Mouse (Mus musculus) limb, embryonic 10.5 days (tissue): ENCODE measurements around the gene Ncr1. TPM values are rescaled to one million over a fixed set of nuclear protein-coding genes. Genes with fewer than 3 reads are reported as not detected.
"Not testable (repeated sequence)": the region's sequence is repeated elsewhere in the genome, so short reads cannot be mapped to it uniquely, and the experiment has no call there.

Source experiments
- DNase-seq: peaks from one replicate; pipeline ENCODE4 v3.0.0-alpha.2; 2017; ENCODE audit warnings: low spot score
- H3K27ac ChIP-seq: fragments of 300-500 bp; sonication (generic); 2 replicates; pipeline ENCODE4 v1.5.1; 2016; ENCODE audit warnings: mild to moderate bottlenecking
- H3K27me3 ChIP-seq: fragments of 300-500 bp; sonication (generic); 2 replicates; pipeline ENCODE4 v1.6.1; 2016; ENCODE audit warnings: low read depth, mild to moderate bottlenecking; ENCODE audit not compliant: poor library complexity, severe bottlenecking
- H3K36me3 ChIP-seq: fragments of 300-500 bp; sonication (generic); 2 replicates; pipeline ENCODE4 v1.6.1; 2016; ENCODE audit warnings: mild to moderate bottlenecking, moderate library complexity
- H3K4me1 ChIP-seq: fragments of 300-500 bp; sonication (generic); 2 replicates; pipeline ENCODE4 v1.6.1; 2016
- H3K4me3 ChIP-seq: fragments of 300-500 bp; sonication (generic); 2 replicates; pipeline ENCODE4 v1.5.1; 2016; ENCODE audit warnings: mild to moderate bottlenecking, moderate library complexity
- H3K9me3 ChIP-seq: fragments of 300-500 bp; sonication (generic); replicated peaks from 2 replicates; pipeline ENCODE4 v1.6.1; 2016; ENCODE audit warnings: mild to moderate bottlenecking
- WGBS: fragments of 180-500 bp; shearing (Covaris S2); methylation state at CpG from one replicate; pipeline ENCODE4 v1.1.7; 2016; 5-methylcytosine and 5-hydroxymethylcytosine counted together
- microRNA-seq: library from miRNA; unstranded; fragments of <30 nt; microRNA quantifications from one replicate; pipeline ENCODE4, GENCODE M21; 2017
- polyA plus RNA-seq: library from polyadenylated mRNA; unstranded; fragments of >200 nt; fragmentation: Nextera tagmentation; extraction: Ambion mirVana; gene quantifications from 2 replicates; pipeline ENCODE4 v1.2.1, GENCODE M21; 2016

The Ncr1 gene
- polyA plus RNA-seq, result not detected in 2 replicates

DNA sequence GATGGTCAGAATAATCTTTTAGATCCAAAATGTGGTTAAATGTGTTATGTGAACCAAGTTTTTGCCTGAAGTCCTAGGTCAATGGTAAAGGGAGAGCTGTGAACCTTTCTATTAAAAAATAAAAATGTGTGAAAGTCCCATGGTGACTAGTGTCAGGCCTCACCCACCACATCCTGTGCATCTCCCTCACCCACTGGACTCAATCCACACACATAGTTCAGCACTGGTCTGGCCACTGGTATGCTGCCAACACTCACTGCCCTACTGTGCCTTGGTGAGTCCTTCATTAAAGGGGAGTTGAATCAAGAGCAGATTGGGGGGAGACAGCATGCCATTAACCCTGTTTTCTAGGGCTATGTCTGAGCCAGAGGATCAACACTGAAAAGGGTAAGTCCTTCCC lies at the start of gene Ncr1:
Ncr1 (plus strand) TSS at position 216 of the 400 bp plus-strand sequence.
- H3K4me3 ChIP-seq, result no peak within 1 kb of the TSS
- H3K4me1 ChIP-seq, result no peaks in the 10 kb centered on the region
- no peaks in the 10 kb centered on the region for H3K27me3 ChIP-seq
- DNase-seq, result no peak
- no peaks in the 10 kb centered on the region for H3K36me3 ChIP-seq
- H3K9me3 ChIP-seq, result no peaks in the 10 kb centered on the region
- H3K27ac ChIP-seq, result no peak within 1 kb of the TSS

DNA sequence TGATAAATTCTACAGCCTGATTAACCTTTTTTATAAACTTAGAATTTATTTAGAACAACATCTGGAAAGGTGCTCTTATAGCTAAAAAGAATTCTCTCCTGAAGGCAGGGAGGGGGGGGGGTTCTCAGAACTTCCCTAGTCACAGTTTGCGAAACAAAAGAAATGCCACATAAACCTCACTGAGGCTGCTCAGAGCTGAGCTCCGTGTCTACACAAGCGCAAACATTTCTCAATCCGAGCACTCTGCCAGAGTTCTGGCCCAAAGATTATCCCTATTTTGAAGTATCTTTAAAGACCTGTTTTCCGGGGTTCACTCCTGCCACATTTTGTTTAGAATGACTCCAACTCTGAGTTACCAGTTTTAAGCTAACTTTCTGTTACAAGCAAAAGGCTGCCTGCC lies 44.9 kb upstream of the Ncr1 start:
- H3K4me1 ChIP-seq, result no peaks in the 10 kb centered on the region
- H3K27me3 ChIP-seq, result no peaks in the 10 kb centered on the region
- no peaks in the 10 kb centered on the region for H3K36me3 ChIP-seq
- WGBS, result 86% methylated on average over 5 of the region's 5 CpGs
- no peak for DNase-seq
- H3K9me3 ChIP-seq, result no peaks in the 10 kb centered on the region
- H3K4me3 ChIP-seq, result no peak overlapping the region
- H3K27ac ChIP-seq, result no peak overlapping the region

DNA sequence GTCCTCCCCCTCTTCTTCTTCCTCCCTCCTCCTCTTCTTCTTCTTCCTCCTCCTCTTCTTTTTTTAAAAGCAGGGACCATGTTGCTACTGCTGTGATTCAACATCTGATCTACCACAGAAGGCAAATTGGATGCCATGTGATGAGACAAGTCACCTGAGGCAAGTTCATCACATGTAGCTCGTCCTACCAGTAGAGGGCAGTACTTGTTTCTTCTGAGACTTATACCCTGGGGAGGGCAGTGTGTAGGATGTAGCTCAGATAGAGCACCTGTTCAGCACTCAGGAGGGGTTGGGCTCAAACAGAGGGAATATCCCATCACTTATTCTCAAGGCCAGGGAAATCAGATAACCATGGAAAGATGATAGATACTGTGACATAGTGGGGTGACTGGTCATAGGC lies 40.3 kb upstream of the Ncr1 start:
- Histone ChIP-seq H3K4me3 (no peak overlapping the region), H3K27ac (no peak overlapping the region), H3K36me3 (no peaks in the 10 kb centered on the region), H3K9me3 (no peaks in the 10 kb centered on the region), H3K4me1 (no peaks in the 10 kb centered on the region), H3K27me3 (no peaks in the 10 kb centered on the region)
- DNase-seq, result no peak
- WGBS, result 40% methylated on average over 1 of the region's 1 CpGs

DNA sequence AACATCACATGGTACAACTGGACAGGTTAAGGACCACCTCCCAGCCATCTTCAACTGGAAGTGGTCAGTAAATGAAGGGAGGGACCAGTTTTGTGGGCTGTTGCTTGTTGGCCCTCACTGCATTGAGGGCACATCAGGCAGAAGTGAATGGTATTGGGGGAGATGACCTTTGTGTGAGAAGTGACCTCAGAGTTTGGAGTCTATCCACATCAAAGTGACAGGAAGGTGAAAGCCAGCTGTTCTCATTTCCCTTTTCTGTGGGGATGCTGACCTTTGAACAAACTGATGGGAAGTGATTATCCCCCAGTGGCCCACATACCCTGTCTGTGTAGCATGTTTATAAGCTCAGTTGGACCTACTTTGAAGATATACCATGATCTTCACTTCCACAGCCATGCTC lies 37.4 kb upstream of the Ncr1 start:
- Histone ChIP-seq H3K27ac (no peak overlapping the region), H3K4me3 (no peak overlapping the region), H3K9me3 (no peaks in the 10 kb centered on the region), H3K36me3 (no peaks in the 10 kb centered on the region), H3K27me3 (no peaks in the 10 kb centered on the region), H3K4me1 (no peaks in the 10 kb centered on the region)
- no peak for DNase-seq

DNA sequence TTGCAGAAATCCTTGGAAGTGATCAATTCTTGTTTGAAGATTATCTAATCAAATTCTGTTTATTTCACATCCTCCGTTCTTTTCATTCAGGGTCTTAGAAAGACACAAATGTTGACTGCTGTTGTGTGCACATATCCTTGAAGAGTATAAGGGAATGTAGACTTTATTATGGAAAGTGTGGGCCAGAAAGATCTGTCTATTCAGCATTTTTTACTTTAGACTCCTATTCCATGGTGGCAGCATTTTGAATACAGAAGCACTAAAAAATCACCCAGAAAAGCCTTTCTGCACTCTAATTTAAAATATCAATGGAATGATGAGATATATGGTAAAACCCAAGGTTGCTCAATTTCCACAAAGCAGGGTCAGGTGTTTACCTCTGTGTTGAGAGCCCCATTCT lies 34.1 kb upstream of the Ncr1 start:
- Histone ChIP-seq H3K27me3 (no peaks in the 10 kb centered on the region), H3K36me3 (no peaks in the 10 kb centered on the region), H3K4me3 (no peak overlapping the region), H3K4me1 (no peaks in the 10 kb centered on the region), H3K9me3 (no peaks in the 10 kb centered on the region), H3K27ac (no peak overlapping the region)
- WGBS, result 93% methylated on average over 1 of the region's 1 CpGs
- DNase-seq, result no peak

DNA sequence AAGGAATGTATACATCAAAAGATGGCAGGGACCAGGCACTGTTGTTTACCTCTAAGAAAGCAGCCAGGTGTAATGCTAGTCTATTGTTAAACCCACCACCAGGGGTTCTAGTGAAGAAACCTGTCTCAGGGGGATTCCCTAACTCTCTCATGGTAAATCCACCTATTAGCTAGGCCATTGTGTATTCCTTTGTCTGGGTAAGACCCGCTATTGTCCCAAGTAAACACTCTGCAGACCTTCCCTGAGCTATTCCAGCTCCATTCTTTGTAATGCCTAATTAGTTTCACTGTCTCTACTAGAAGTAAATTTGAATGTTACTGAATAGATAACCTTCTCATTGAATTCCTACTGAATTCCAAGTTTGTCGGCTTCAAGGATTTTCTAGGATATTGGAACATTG lies 24.4 kb upstream of the Ncr1 start:
- H3K4me1 ChIP-seq, H3K27me3 ChIP-seq, DNase-seq, H3K36me3 ChIP-seq, H3K27ac ChIP-seq, H3K9me3 ChIP-seq, H3K4me3 ChIP-seq: not testable (repeated sequence)
- 90% methylated on average over 2 of the region's 2 CpGs for WGBS

DNA sequence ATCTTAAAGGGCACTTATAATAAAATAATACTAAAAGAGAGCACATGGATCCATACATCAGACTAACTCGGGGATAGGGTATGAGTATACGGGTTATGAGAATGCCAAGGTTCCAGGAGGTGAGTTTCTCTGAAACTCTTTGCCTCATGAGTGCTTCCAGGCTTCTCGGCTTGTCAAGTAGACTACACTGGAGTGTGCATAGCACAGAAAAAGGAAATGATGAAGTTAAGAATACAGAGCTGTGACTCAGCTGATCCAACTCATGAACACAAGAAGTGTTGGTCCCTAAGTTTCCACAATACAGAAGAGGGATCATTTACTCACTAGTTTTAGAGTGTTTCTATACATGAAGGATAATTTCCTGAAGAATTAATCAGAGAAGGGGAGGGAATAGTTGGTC lies 24.0 kb upstream of the Ncr1 start:
- 85% methylated on average over 3 of the region's 3 CpGs for WGBS
- H3K27me3 ChIP-seq, H3K4me1 ChIP-seq, H3K36me3 ChIP-seq, H3K9me3 ChIP-seq, H3K27ac ChIP-seq, H3K4me3 ChIP-seq, DNase-seq: not testable (repeated sequence)

DNA sequence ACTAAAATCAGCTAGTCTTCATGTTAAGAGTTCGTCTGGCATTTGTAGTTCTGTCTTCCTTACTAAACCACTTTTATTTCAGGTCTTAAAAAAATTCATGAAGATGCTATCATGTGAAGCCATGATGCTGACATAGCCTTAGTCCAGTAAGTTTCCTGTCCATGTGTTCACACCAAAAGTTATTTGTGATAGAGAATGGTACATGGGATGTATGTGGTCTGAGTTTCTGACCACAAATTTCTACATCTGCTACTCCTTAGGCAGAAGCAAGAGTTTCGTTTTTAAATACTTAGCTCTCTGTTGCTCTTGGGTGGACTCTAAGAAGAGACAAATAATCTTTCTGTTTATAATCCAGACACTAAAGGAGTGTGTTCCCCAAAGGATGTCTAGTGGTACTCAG lies 14.2 kb upstream of the Ncr1 start:
- no peak overlapping the region for H3K4me3 ChIP-seq
- H3K27ac ChIP-seq, result no peak overlapping the region
- no peaks in the 10 kb centered on the region for H3K9me3 ChIP-seq
- no peaks in the 10 kb centered on the region for H3K4me1 ChIP-seq
- no peak for DNase-seq
- WGBS, result 82% methylated on average over 2 of the region's 2 CpGs
- no peaks in the 10 kb centered on the region for H3K36me3 ChIP-seq
- H3K27me3 ChIP-seq, result no peaks in the 10 kb centered on the region

DNA sequence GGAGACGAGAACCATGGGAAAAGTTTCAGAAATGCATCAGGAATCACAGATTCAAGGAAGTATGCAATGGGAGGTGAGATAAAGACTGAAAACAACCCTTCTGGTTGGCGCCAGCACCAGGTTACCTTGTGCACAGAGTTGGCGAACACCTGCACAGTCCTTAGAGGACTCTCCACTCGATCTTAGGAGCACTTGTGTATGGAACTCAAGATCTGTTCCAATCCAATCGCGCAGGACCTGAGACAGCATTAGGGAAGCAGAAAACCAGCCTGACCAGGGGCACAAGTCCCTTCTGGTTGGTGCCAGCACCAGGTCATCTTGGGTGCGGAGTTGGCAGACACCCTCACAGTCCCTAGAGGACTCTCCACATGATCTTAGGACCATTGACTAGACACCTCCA lies 36.0 kb downstream of the Ncr1 start:
- no peaks in the 10 kb centered on the region for H3K27me3 ChIP-seq
- no peaks in the 10 kb centered on the region for H3K36me3 ChIP-seq
- H3K9me3 ChIP-seq, result no peaks in the 10 kb centered on the region
- 88% methylated on average over 7 of the region's 7 CpGs for WGBS
- H3K4me1 ChIP-seq, result no peaks in the 10 kb centered on the region
- H3K4me3 ChIP-seq, result no peak overlapping the region
- no peak for DNase-seq
- no peak overlapping the region for H3K27ac ChIP-seq

Small RNA genes lying within 50 kb of the gene (microRNA-seq; reads per million reads assigned to microRNA genes)
- not detected for gene Gm24752
- gene Gm25349, result not detected

Other genes with a start within 250 kb of the Ncr1 start
- 0.79 and 1.2 TPM in 2 replicates for gene Ttyh1, start 218.3 kb upstream of the Ncr1 start, polyA plus RNA-seq
- gene Leng8, start 200.7 kb upstream of the Ncr1 start, polyA plus RNA-seq, result 61.7 and 75.9 TPM in 2 replicates
- gene Leng9, start 187.3 kb upstream of the Ncr1 start, polyA plus RNA-seq, result 1.2 and 2.0 TPM in 2 replicates
- gene Cdc42ep5, start 172.9 kb upstream of the Ncr1 start, polyA plus RNA-seq, result 23.5 and 32.3 TPM in 2 replicates
- not detected in 2 replicates for gene Lilra5, start 100.0 kb upstream of the Ncr1 start, polyA plus RNA-seq
- 0.30 and 0.35 TPM in 2 replicates for gene Gp6, start 60.0 kb downstream of the Ncr1 start, polyA plus RNA-seq
- 31.9 and 35.0 TPM in 2 replicates for gene Rdh13, start 107.9 kb downstream of the Ncr1 start, polyA plus RNA-seq
- gene Eps8l1, start 123.0 kb downstream of the Ncr1 start, polyA plus RNA-seq, result 2.7 and 5.4 TPM in 2 replicates
- gene Ppp1r12c, start 164.0 kb downstream of the Ncr1 start, polyA plus RNA-seq, result 36.8 and 42.1 TPM in 2 replicates
- gene Tnnt1, start 178.7 kb downstream of the Ncr1 start, polyA plus RNA-seq, result 4.1 and 15.3 TPM in 2 replicates
- gene Tnni3, start 186.5 kb downstream of the Ncr1 start, polyA plus RNA-seq, result 2.6 and 3.1 TPM in 2 replicates
- 2.1 and 4.2 TPM in 2 replicates for gene Dnaaf3, start 194.7 kb downstream of the Ncr1 start, polyA plus RNA-seq
- 1.1 and 2.8 TPM in 2 replicates for gene Syt5, start 209.8 kb downstream of the Ncr1 start, polyA plus RNA-seq